Mouse (Mus musculus) bone marrow macrophage, adult 2 months (primary cell): ENCODE results near the gene Cspg4.

Experiments used
- CTCF ChIP-seq: IDR thresholded peaks from 2 replicates; pipeline ENCODE4 v1.5.1; 2012; ENCODE audit warnings: low read depth, mild to moderate bottlenecking, low read length, moderate library complexity
- POLR2A ChIP-seq: IDR thresholded peaks from 2 replicates; pipeline ENCODE4 v1.6.1; 2012; ENCODE audit warnings: mild to moderate bottlenecking, low read depth, low read length, borderline replicate concordance

GRCm38 (mm10) chr9:56847523-56847922, 17.3 kb upstream of the Cspg4 start:
- TF ChIP-seq POLR2A (no peak), CTCF (peak; percentile 58)
